Mouse (Mus musculus) hindbrain, embryonic 13.5 days (tissue): ENCODE data around the gene Ppp1r16b. TPM values are rescaled to one million over a fixed set of nuclear protein-coding genes. Genes with fewer than 3 reads are reported as not detected.

ENCODE experiments used
- ATAC-seq: fragments of 200-750 bp; cut with Nextera tagmentation; 2 replicates; pipeline ENCODE4 v1.8.0; 2017; ENCODE audit warnings: moderate TSS enrichment; ENCODE audit not compliant: low FRiP score
- H3K27ac ChIP-seq: fragments of 300-500 bp; sonication (generic); 2 replicates; pipeline ENCODE4 v1.5.1; 2015; ENCODE audit warnings: inconsistent platforms, mild to moderate bottlenecking, moderate library complexity
- H3K27me3 ChIP-seq: fragments of 300-500 bp; sonication (generic); 2 replicates; pipeline ENCODE4 v1.6.1; 2015; ENCODE audit warnings: mild to moderate bottlenecking, inconsistent platforms
- H3K36me3 ChIP-seq: fragments of 300-500 bp; sonication (generic); 2 replicates; pipeline ENCODE4 v1.6.1; 2015; ENCODE audit warnings: mild to moderate bottlenecking, inconsistent platforms
- H3K4me1 ChIP-seq: fragments of 300-500 bp; sonication (generic); replicated peaks from 2 replicates; pipeline ENCODE4 v1.6.1; 2015; ENCODE audit warnings: inconsistent platforms
- H3K4me2 ChIP-seq: fragments of 300-500 bp; sonication (generic); 2 replicates; pipeline ENCODE4 v1.6.1; 2015; ENCODE audit warnings: inconsistent platforms, mild to moderate bottlenecking, moderate library complexity
- H3K4me3 ChIP-seq: fragments of 300-500 bp; sonication (generic); 2 replicates; pipeline ENCODE4 v1.5.1; 2015; ENCODE audit warnings: mild to moderate bottlenecking, inconsistent platforms
- H3K9ac ChIP-seq: fragments of 300-500 bp; sonication (generic); 2 replicates; pipeline ENCODE4 v1.6.1; 2015; ENCODE audit warnings: mild to moderate bottlenecking, inconsistent platforms
- H3K9me3 ChIP-seq: fragments of 300-500 bp; sonication (generic); 2 replicates; pipeline ENCODE4 v1.6.1; 2016; ENCODE audit warnings: inconsistent platforms
- WGBS: fragments of 180-500 bp; shearing (Covaris S2); methylation state at CpG from one replicate; pipeline ENCODE4 v1.1.7; 2015; 5-methylcytosine and 5-hydroxymethylcytosine counted together
- polyA plus RNA-seq: library from polyadenylated mRNA; unstranded; fragments of >200 nt; fragmentation: Nextera tagmentation; extraction: Ambion mirVana; gene quantifications from 2 replicates; pipeline ENCODE4 v1.2.1, GENCODE M21; 2015

Gene Ppp1r16b
- polyA plus RNA-seq, 1 experiment from 2014 or later = 8.0 TPM

DNA sequence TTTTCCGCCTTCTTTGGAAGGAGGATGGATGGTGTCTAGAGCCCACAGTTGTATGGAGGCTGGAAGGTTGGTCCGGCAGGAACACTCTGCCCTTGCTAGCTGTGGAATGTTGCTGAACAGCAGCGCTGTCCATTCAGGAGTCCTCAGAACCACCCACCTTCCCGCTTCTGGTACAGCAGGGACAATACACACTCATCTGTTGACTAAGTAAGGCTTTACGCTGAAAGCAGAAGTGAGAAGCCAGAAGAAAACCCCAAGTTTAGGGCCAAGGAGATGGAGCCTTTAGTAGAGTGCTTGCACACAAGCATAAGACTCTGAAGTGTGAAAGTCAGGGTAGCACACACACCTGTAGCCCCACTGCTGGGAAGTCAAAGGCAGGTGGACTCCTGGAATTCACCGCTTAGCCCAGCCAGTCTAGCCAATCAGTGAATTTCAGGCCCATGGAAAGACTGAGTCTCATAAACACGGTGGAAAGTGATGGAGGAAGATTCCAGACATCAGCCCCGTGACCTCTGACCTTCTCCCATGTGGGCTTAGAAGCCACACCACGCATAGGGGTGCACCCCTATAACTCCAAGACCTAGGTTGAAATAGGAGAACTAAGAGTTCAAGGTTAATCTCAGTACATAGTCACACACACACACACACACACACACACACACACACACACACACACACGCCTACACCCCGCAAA lies 17.3 kb downstream of the Ppp1r16b start:
- Histone ChIP-seq H3K4me1 (peaks cover 38% of the 10 kb centered on the region), H3K27me3 (no peaks in the 10 kb centered on the region), H3K27ac (0 out of 2 replicates have a peak overlapping the region, but pooled peaks have one; percentile 6), H3K36me3 (no peaks in the 10 kb centered on the region), H3K4me2 (no peak overlapping the region), H3K9ac (no peak overlapping the region), H3K4me3 (no peak overlapping the region), H3K9me3 (no peaks in the 10 kb centered on the region)
- no peak for ATAC-seq
- whole genome bisulfite sequencing = 63% methylated on average over 11 of the region's 11 CpGs

DNA sequence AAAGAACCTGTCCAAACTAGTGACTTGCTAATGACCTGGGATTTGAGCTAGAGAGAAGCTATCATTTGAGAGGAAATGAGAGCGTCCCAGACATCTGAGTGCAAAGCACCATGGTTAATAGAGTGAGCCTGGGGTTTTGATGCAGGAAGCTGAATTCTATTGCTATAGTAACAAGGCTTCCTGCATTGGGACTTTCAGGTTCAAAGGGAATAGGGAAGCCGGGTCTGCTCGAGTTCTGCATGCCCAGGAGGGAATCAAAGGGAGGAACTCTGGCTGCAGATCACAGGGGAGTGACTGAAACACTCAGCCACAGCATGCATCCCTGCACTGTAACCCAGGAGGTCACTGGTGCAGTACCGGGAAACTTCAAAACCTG lies 17.8 kb downstream of the Ppp1r16b start:
- Histone ChIP-seq H3K9ac (no peak overlapping the region), H3K27ac (0 out of 2 replicates have a peak overlapping the region, but pooled peaks have one; percentile 6), H3K27me3 (no peaks in the 10 kb centered on the region), H3K4me3 (no peak overlapping the region), H3K36me3 (no peaks in the 10 kb centered on the region), H3K9me3 (no peaks in the 10 kb centered on the region), H3K4me2 (no peak overlapping the region), H3K4me1 (peaks cover 43% of the 10 kb centered on the region)
- 20% methylated on average over 4 of the region's 4 CpGs for WGBS
- no peak for ATAC-seq

DNA sequence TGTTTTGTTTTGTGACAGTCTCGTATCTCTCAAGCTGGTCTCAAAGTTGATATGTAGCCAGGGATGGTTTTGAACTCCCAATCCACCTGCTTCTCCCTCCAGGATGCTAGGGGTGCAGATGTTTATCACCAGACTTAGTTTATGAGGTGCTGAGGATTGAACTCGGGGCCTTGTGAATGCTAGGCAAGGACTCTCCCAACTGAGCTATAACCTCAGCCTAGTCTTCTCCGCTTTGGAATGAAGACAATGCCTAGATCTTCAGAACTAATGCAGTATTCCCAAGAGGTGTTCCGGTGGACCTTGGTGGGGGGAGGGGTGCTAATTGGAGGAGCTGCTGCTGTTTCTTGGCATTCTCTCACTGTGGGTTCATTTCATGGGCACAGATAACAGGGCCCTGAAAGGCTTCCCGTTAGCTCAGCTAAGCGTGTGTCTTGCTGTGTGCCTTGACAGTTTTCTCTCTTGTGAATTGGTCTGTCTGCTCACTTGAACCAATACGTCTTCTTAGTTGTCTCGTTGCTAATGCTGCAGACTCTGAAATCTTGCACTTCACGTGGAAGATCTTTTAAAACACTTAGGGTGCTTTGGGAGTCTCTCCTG lies 19.1 kb downstream of the Ppp1r16b start:
- Histone ChIP-seq H3K9ac (no peak overlapping the region), H3K27ac (peak overlapping the region; percentile 0; the same call in 1 of the 2 replicates), H3K4me2 (no peak overlapping the region), H3K4me1 (peaks cover 43% of the 10 kb centered on the region), H3K4me3 (no peak overlapping the region), H3K36me3 (no peaks in the 10 kb centered on the region), H3K27me3 (no peaks in the 10 kb centered on the region), H3K9me3 (no peaks in the 10 kb centered on the region)
- no peak for ATAC-seq
- WGBS = 57% methylated on average over 9 of the region's 9 CpGs

DNA sequence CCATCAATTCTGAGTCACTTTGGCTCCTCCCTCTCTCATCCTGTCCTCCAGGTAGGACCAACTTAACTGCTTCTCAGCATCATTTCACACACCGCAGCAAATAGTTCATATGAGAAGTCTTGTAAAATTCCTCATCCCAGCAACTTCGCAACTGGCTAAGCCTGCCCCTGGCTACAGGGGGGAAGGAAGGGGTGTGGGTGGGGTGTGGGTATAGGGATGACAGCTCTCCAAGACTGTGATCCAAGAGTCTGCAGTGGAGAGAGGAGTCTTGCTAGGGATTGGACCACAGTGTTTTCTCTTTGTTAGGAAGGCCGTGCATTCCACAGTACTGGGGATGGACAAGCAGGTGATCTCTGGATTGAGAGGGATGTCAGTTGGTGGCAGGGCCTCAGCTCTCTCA lies 19.7 kb downstream of the Ppp1r16b start:
- Histone ChIP-seq H3K4me3 (no peak overlapping the region), H3K4me1 (peaks cover 47% of the 10 kb centered on the region), H3K9me3 (no peaks in the 10 kb centered on the region), H3K36me3 (no peaks in the 10 kb centered on the region), H3K27me3 (no peaks in the 10 kb centered on the region), H3K9ac (no peak overlapping the region), H3K4me2 (no peak overlapping the region), H3K27ac (peak overlapping the region; percentile 0; the same call in 1 of the 2 replicates)
- no peak for ATAC-seq
- WGBS = 91% methylated on average over 3 of the region's 3 CpGs

DNA sequence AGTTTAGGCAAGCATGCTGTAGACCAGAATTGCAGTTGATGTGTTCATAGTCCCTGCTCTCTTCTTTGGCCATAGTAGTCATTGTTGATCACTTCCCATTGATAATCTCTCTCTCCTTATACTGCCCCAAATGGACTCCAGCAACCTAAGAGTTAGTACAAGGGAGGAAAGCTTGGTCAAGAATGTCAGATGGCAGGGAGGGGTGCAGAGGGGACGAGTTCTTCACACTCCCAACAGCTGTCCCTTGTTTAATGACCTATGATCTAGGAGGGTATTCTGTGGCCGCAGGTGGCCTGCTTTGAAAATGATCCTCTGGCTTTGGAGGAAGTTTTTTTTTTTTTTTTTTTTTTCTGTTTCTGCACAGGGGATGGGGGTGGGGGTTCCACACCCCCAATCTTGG lies 21.2 kb downstream of the Ppp1r16b start:
- ATAC-seq = no peak
- Histone ChIP-seq H3K9ac (no peak overlapping the region), H3K9me3 (no peaks in the 10 kb centered on the region), H3K4me2 (no peak overlapping the region), H3K27me3 (no peaks in the 10 kb centered on the region), H3K4me1 (peaks cover 40% of the 10 kb centered on the region), H3K27ac (no peak overlapping the region), H3K4me3 (no peak overlapping the region), H3K36me3 (no peaks in the 10 kb centered on the region)
- 55% methylated on average over 2 of the region's 2 CpGs for WGBS

DNA sequence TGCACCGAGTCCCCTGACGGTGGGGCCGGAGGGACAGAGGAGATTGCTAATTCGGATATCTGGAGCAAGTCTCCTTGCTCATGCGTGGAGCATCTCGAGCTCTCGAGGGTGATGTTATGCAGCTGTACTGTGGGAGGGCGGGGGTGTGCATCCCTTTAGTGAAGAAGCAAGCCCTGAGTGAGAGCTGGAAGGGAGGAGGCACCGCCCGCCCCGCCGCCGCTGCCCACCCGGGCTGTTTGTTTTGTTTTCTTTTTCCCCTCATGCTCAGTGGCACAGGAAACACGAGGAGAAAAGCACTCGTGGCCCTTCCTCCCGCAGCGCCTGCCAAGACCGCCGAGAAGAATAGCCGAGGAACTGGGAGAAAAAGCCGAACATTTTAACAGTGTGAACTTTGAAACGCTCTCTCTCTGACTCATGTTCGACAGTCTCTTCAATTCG lies 22.6 kb downstream of the Ppp1r16b start:
- no peak for ATAC-seq
- Histone ChIP-seq H3K4me3 (no peak overlapping the region), H3K27ac (0 out of 2 replicates have a peak overlapping the region, but pooled peaks have one; percentile 3), H3K9ac (no peak overlapping the region), H3K36me3 (no peaks in the 10 kb centered on the region), H3K9me3 (no peaks in the 10 kb centered on the region), H3K4me2 (no peak overlapping the region), H3K27me3 (no peaks in the 10 kb centered on the region), H3K4me1 (peaks cover 26% of the 10 kb centered on the region)
- WGBS = 50% methylated on average over 25 of the region's 25 CpGs

DNA sequence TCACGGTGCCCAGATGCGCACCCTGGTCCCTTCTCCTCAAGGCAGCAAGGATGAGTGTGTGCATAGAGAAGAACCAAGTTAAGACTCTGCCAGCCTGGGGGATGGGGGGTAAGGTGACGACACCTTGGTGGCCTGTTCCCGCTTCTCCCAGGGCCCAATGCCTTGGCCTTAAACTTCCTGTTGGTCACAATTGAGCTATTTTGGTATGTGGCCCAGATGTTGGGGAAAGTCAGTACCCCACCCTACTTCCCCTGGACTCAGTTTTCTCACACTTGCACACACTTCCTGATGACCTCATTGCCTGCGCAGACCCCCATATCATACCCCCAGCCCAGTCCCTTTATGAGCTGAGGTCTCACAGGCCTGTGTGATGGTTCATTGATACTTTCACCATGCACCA lies 23.9 kb downstream of the Ppp1r16b start:
- WGBS = 89% methylated on average over 5 of the region's 5 CpGs
- no peaks in the 10 kb centered on the region for H3K36me3 ChIP-seq
- peak overlapping the region; percentile 18; the same call in 1 of the 2 replicates for H3K27ac ChIP-seq
- no peaks in the 10 kb centered on the region for H3K9me3 ChIP-seq
- no peaks in the 10 kb centered on the region for H3K27me3 ChIP-seq
- no peak for ATAC-seq
- peaks cover 21% of the 10 kb centered on the region for H3K4me1 ChIP-seq
- H3K4me2 ChIP-seq = no peak overlapping the region
- no peak overlapping the region for H3K4me3 ChIP-seq
- no peak overlapping the region for H3K9ac ChIP-seq

DNA sequence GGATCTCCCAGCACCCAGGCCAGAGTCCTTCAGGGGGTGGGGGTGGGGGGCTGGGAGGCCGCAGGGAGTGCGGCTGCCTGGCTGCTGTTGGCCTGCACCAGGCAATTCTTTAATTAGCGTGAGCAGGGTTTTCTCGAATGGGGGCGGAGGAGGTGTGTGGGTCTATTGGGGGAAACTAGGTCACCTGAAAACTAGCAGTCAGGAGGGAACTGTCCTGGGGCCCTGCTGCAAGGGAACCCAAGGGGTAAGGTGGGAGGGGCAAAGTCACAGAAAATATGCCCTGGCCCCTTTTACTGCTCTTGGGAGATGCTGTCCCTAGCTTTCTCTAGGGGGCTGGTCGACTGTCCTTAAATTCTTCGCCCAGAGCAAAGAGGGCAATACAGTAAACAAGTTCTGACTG lies 24.4 kb downstream of the Ppp1r16b start:
- Histone ChIP-seq H3K36me3 (no peaks in the 10 kb centered on the region), H3K4me3 (no peak overlapping the region), H3K4me2 (no peak overlapping the region), H3K9ac (no peak overlapping the region), H3K27me3 (no peaks in the 10 kb centered on the region), H3K4me1 (peaks cover 18% of the 10 kb centered on the region), H3K9me3 (no peaks in the 10 kb centered on the region), H3K27ac (no peak overlapping the region)
- 74% methylated on average over 7 of the region's 7 CpGs for WGBS
- ATAC-seq = no peak

DNA sequence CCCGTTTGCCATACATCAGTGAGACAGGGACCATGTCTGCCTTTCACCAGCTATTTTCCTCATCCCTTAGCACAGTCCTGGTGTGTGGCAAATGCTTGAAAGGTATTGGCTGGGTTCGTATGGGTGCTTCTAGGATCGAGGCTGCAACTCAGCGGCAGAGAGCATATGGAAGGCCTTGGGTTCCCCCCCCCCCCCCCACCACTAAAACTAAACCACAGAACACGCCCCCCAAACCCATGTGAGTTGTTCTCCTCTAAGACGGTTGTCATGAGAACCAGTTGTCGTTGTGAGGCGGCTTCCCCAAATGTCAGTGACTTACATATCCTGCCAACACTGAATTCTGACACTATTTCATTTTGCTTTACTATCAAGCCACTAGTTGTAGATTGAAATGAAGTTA lies 24.9 kb downstream of the Ppp1r16b start:
- no peaks in the 10 kb centered on the region for H3K27me3 ChIP-seq
- no peaks in the 10 kb centered on the region for H3K36me3 ChIP-seq
- H3K4me1 ChIP-seq = peaks cover 13% of the 10 kb centered on the region
- no peak for ATAC-seq
- no peak overlapping the region for H3K9ac ChIP-seq
- H3K27ac ChIP-seq = no peak overlapping the region
- H3K9me3 ChIP-seq = no peaks in the 10 kb centered on the region
- WGBS = 71% methylated on average over 8 of the region's 8 CpGs
- no peak overlapping the region for H3K4me3 ChIP-seq
- H3K4me2 ChIP-seq = no peak overlapping the region

DNA sequence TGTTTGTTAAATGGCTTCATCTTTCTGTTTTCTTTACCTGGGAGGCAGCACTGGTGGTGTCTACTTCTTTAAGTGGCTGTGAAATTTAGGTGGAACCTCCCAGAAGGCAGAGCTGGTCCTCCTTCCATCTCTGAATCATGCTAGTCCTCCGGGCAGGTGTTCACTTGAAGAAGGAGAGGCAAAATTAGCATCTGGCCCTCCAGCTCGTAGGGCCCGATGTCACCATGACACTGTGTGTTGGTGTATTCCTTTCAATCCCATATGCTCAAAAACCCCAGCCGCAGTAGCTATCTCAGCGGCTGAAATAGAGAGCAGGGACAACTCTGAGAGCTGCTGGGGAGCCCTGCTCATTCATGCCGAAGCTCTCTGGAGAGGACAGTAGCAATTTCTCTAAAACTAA lies 27.0 kb downstream of the Ppp1r16b start:
- peaks cover 12% of the 10 kb centered on the region for H3K4me1 ChIP-seq
- no peaks in the 10 kb centered on the region for H3K9me3 ChIP-seq
- H3K9ac ChIP-seq = no peak overlapping the region
- no peaks in the 10 kb centered on the region for H3K27me3 ChIP-seq
- H3K4me2 ChIP-seq = no peak overlapping the region
- no peak for ATAC-seq
- no peak overlapping the region for H3K27ac ChIP-seq
- WGBS = 78% methylated on average over 6 of the region's 6 CpGs
- H3K4me3 ChIP-seq = no peak overlapping the region
- no peaks in the 10 kb centered on the region for H3K36me3 ChIP-seq

DNA sequence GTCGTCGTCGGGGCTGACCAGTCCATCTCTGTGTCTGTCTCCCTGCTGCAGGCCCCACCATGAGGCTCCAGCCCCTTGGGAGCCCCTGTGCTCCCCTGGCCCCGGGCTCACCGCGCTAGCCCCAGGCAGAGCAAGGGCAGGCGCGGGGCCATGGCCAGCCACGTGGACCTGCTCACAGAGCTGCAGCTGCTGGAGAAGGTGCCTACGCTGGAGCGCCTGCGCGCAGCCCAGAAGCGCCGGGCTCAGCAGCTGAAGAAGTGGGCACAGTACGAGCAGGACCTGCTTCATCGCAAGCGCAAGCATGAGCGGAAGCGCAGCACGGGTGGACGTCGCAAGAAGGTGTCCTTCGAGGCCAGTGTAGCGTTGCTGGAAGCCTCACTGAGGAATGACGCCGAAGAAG lies 30.6 kb downstream of the Ppp1r16b start:
- no peaks in the 10 kb centered on the region for H3K9me3 ChIP-seq
- H3K27me3 ChIP-seq = no peaks in the 10 kb centered on the region
- no peak for ATAC-seq
- H3K9ac ChIP-seq = no peak overlapping the region
- H3K27ac ChIP-seq = no peak overlapping the region
- no peaks in the 10 kb centered on the region for H3K36me3 ChIP-seq
- no peaks in the 10 kb centered on the region for H3K4me1 ChIP-seq
- H3K4me3 ChIP-seq = no peak overlapping the region
- WGBS = 84% methylated on average over 27 of the region's 27 CpGs
- no peak overlapping the region for H3K4me2 ChIP-seq

DNA sequence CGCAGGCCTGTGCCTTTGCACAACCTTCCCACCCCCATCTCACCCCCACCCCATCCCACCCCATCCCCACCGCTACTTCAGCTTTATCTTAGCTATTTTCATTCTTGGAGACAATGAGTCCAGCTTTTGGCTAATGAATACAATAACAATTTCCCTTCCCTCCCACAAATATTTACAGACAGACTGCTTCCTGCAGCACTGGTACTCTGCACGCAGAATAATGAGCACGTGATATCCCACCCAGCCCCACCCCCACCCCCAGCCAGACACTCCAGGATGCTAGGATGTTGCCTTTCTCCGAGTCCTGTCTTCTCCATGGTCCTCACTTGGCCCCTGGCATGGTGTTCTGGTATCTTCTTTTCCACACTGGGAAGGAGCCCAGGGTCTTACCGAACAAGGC lies 31.3 kb downstream of the Ppp1r16b start:
- Histone ChIP-seq H3K27ac (no peak overlapping the region), H3K36me3 (no peaks in the 10 kb centered on the region), H3K9ac (no peak overlapping the region), H3K27me3 (no peaks in the 10 kb centered on the region), H3K4me3 (no peak overlapping the region), H3K4me1 (no peaks in the 10 kb centered on the region), H3K4me2 (no peak overlapping the region), H3K9me3 (no peaks in the 10 kb centered on the region)
- WGBS = 90% methylated on average over 6 of the region's 6 CpGs
- ATAC-seq = no peak

DNA sequence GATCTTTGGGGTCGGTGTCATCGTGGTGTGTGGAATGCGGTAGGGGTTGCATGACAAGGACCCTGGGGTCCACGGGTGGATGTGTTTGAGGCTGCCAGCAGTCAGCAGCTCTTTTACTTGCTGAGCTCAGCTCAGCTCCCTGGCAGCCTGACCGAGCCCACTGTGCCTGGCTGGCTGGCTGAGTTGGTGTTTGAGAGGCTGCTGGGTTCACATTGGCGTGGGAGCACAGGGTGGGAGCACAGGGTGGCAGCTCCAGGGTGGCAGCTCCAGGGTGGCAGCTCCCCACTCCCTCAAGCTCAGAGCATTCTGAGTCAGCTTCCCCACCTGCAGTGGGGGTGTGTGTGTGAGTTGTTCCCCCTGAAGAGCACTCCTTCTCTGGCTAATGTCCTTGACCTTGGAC lies 34.7 kb downstream of the Ppp1r16b start:
- WGBS = 84% methylated on average over 6 of the region's 6 CpGs
- Histone ChIP-seq H3K36me3 (no peaks in the 10 kb centered on the region), H3K9me3 (no peaks in the 10 kb centered on the region), H3K27ac (no peak overlapping the region), H3K9ac (no peak overlapping the region), H3K4me1 (no peaks in the 10 kb centered on the region), H3K4me3 (no peak overlapping the region), H3K27me3 (no peaks in the 10 kb centered on the region), H3K4me2 (no peak overlapping the region)
- ATAC-seq = no peak
